ENCODE assay signal across 8 mouse cellular contexts in the genomic region with DNA sequence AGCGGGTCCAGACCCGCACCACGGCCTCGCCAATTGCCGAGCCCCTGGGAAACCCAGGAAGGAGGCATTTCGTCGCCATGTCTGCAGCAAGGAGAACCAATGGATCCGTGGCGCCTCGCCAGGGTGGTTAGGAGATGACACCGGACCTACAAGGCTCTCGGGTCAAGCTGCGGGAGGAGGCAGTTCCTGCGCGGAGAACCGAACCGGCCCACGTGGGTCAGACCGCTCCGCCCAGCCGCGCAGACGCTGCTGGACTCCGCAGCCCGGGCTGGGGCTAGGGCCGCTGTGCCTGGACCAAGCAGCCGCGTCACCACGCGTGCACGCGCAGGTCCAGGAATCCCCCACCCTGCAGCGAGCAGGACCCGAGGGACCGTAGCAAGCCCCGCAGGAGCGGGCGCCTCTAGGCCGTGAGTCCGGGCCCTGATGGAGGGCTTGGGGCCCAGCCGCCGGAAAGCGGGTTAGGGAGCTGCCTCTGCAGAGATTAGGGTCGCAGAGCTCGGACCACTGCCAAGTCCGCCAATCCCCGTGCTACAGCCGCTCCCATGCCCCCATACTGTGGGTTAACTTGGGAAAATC. TPM values are rescaled to one million over a fixed set of nuclear protein-coding genes. Genes with fewer than 3 reads are reported as not detected.
DNase-seq lines count a peak whose midpoint lies in the region; ATAC-seq and TF ChIP-seq lines count a peak whose summit lies in the region.

Gene 5730409E04Rik, plus strand, starts transcription at position 213 of the 576 bp plus-strand sequence.

- H3K4me3 ChIP-seq in embryonic fibroblast, embryonic 13.5 days (ENCODE audit: insufficient read depth, low read length) = peak within 1 kb of the TSS; percentile 51
- H3K4me3 ChIP-seq in heart, embryonic 11.5 days (ENCODE audit: low read depth, low read length) = peak within 1 kb of the TSS; percentile 68
- peak within 1 kb of the TSS; percentile 54 for H3K4me3 ChIP-seq in kidney, embryonic 15.5 days (replicated peaks)
- H3K4me3 ChIP-seq in limb, embryonic 15.5 days = peak within 1 kb of the TSS; percentile 68
- peak within 1 kb of the TSS; percentile 66 for H3K4me3 ChIP-seq in midbrain, embryonic 16.5 days (ENCODE audit: low read depth, low read length)

- TF ChIP-seq POLR2A in embryonic fibroblast, embryonic 13.5 days (IDR thresholded peaks at IDR 0.05; ENCODE audit: low read depth, low read length) = peak; percentile 89

- TF ChIP-seq CTCF in embryonic fibroblast, embryonic 13.5 days (IDR thresholded peaks at IDR 0.05; ENCODE audit: borderline replicate concordance, insufficient read depth, low read length) = no peak

- H3K9ac ChIP-seq in heart, embryonic 11.5 days (ENCODE audit: low read depth, low read length) = peak within 1 kb of the TSS; percentile 85
- H3K9ac ChIP-seq in kidney, embryonic 15.5 days = peak within 1 kb of the TSS; percentile 81
- H3K9ac ChIP-seq in limb, embryonic 15.5 days = peak within 1 kb of the TSS; percentile 89
- peak within 1 kb of the TSS; percentile 91 for H3K9ac ChIP-seq in midbrain, embryonic 16.5 days (ENCODE audit: low read depth, low read length)

- H3K9me3 ChIP-seq in heart, embryonic 11.5 days (replicated peaks; ENCODE audit: control insufficient read depth, low read length) = no peaks in the 10 kb centered on the region
- H3K9me3 ChIP-seq in kidney, embryonic 15.5 days (replicated peaks) = no peaks in the 10 kb centered on the region
- no peaks in the 10 kb centered on the region for H3K9me3 ChIP-seq in limb, embryonic 15.5 days
- H3K9me3 ChIP-seq in midbrain, embryonic 16.5 days (replicated peaks; ENCODE audit: control insufficient read depth, low read length, poor library complexity, severe bottlenecking) = no peaks in the 10 kb centered on the region

- no peaks in the 10 kb centered on the region for H3K27me3 ChIP-seq in heart, embryonic 11.5 days (ENCODE audit: control insufficient read depth, insufficient read depth, low read length)
- no peaks in the 10 kb centered on the region for H3K27me3 ChIP-seq in kidney, embryonic 15.5 days
- H3K27me3 ChIP-seq in limb, embryonic 15.5 days = no peaks in the 10 kb centered on the region
- H3K27me3 ChIP-seq in midbrain, embryonic 16.5 days (ENCODE audit: control insufficient read depth, insufficient read depth, low read depth, low read length) = peaks cover 32% of the 10 kb centered on the region

- DNase-seq in spleen, adult 18-20 months = peak; percentile 33 to 55
- no peak for DNase-seq in spleen, adult 12 weeks (ENCODE audit: low spot score)
- DNase-seq in spleen, postnatal 36 days (ENCODE audit: low spot score in 2 of 2) = peak; percentile 43 to 45

- H3K4me1 ChIP-seq in embryonic fibroblast, embryonic 13.5 days (ENCODE audit: control insufficient read depth, insufficient read depth, low read length) = peaks cover 3% of the 10 kb centered on the region; the same call in 1 of the 2 replicates
- H3K4me1 ChIP-seq in heart, embryonic 11.5 days (ENCODE audit: control insufficient read depth, insufficient read depth, low read length) = no peaks in the 10 kb centered on the region
- H3K4me1 ChIP-seq in kidney, embryonic 15.5 days = peaks cover 3% of the 10 kb centered on the region; the same call in 1 of the 2 replicates
- peaks cover 7% of the 10 kb centered on the region; the same call in 1 of the 2 replicates for H3K4me1 ChIP-seq in limb, embryonic 15.5 days
- peaks cover 5% of the 10 kb centered on the region; the same call in 1 of the 2 replicates for H3K4me1 ChIP-seq in midbrain, embryonic 16.5 days (ENCODE audit: control insufficient read depth, insufficient read depth, low read length)

- ATAC-seq in heart, embryonic 11.5 days (replicated peaks; ENCODE audit: insufficient number of reproducible peaks, low FRiP score, low TSS enrichment) = peak; percentile 82
- ATAC-seq in kidney, embryonic 15.5 days (replicated peaks; ENCODE audit: low FRiP score) = peak; percentile 88
- ATAC-seq in limb, embryonic 15.5 days (ENCODE audit: insufficient number of reproducible peaks, low FRiP score, low TSS enrichment, low read depth) = peak; percentile 77
- peak; percentile 94 for ATAC-seq in midbrain, embryonic 16.5 days

- no peak within 1 kb of the TSS for H3K27ac ChIP-seq in embryonic fibroblast, embryonic 13.5 days (ENCODE audit: insufficient read depth, low read length)
- H3K27ac ChIP-seq in heart, embryonic 11.5 days (ENCODE audit: low read depth, low read length) = no peak within 1 kb of the TSS
- peak within 1 kb of the TSS; percentile 33 for H3K27ac ChIP-seq in kidney, embryonic 15.5 days
- H3K27ac ChIP-seq in limb, embryonic 15.5 days = peak within 1 kb of the TSS; percentile 77
- H3K27ac ChIP-seq in midbrain, embryonic 16.5 days (ENCODE audit: low read length) = peak within 1 kb of the TSS; percentile 78

- peak within 1 kb of the TSS; percentile 86 for H3K4me2 ChIP-seq in heart, embryonic 11.5 days
- peak within 1 kb of the TSS; percentile 92 for H3K4me2 ChIP-seq in kidney, embryonic 15.5 days
- H3K4me2 ChIP-seq in limb, embryonic 15.5 days = peak within 1 kb of the TSS; percentile 78
- peak within 1 kb of the TSS; percentile 82 for H3K4me2 ChIP-seq in midbrain, embryonic 16.5 days (ENCODE audit: low read length)

- H3K36me3 ChIP-seq in heart, embryonic 11.5 days (ENCODE audit: control insufficient read depth, insufficient read depth, low read length) = no peaks in the 10 kb centered on the region
- peaks cover 9% of the 10 kb centered on the region; the same call in 1 of the 2 replicates for H3K36me3 ChIP-seq in kidney, embryonic 15.5 days
- H3K36me3 ChIP-seq in limb, embryonic 15.5 days = peaks cover 18% of the 10 kb centered on the region
- H3K36me3 ChIP-seq in midbrain, embryonic 16.5 days (ENCODE audit: control insufficient read depth, insufficient read depth, low read length) = no peaks in the 10 kb centered on the region; the same call in 1 of the 2 replicates

- under 1% methylated on average over 48 of the region's 48 CpGs for WGBS in heart, embryonic 11.5 days (ENCODE audit: insufficient replicate concordance)
- WGBS in kidney, embryonic 15.5 days = under 1% methylated on average over 48 of the region's 48 CpGs
- WGBS in limb, embryonic 15.5 days = under 1% methylated on average over 48 of the region's 48 CpGs
- WGBS in midbrain, embryonic 16.5 days = under 1% methylated on average over 48 of the region's 48 CpGs

RNA-seq across cellular contexts. Expression of gene 5730409E04Rik, which starts in this region (rescaled TPM):
- polyA plus RNA-seq in embryonic fibroblast, embryonic 13.5 days (2011; ENCODE audit: insufficient read length, low read depth, missing spikeins) = 19.1 and 20.1 TPM in 2 replicates
- polyA plus RNA-seq in heart, embryonic 11.5 days (2014; fragmentation: Nextera tagmentation; extraction: Ambion mirVana) = 1.6 and 1.9 TPM in 2 replicates
- polyA plus RNA-seq in kidney, embryonic 15.5 days (2015; fragmentation: Nextera tagmentation; extraction: Ambion mirVana) = 1.6 and 2.2 TPM in 2 replicates
- polyA plus RNA-seq in limb, embryonic 15.5 days (2015; fragmentation: Nextera tagmentation; extraction: Ambion mirVana) = 4.1 TPM in 2 replicates
- 14.9 and 16.7 TPM in 2 replicates for polyA plus RNA-seq in midbrain, embryonic 16.5 days (2015; fragmentation: Nextera tagmentation; extraction: Ambion mirVana)

Comparison
In these comparisons a context has a peak if more than half of its experiments do, and no peak if none do; other contexts are left out.
1. H3K27ac ChIP-seq: peak in kidney, embryonic 15.5 days (single experiment), limb, embryonic 15.5 days (single experiment) and midbrain, embryonic 16.5 days (single experiment); none in embryonic fibroblast, embryonic 13.5 days (single experiment) and heart, embryonic 11.5 days (single experiment).
2. Peak in every context shown above with its lines, with median percentiles within 50 percentile points of each other: H3K4me3 ChIP-seq, ATAC-seq, H3K4me2 ChIP-seq and H3K9ac ChIP-seq.